Mouse (Mus musculus): ENCODE data around the gene Zfp978. TPM values are rescaled to one million over a fixed set of nuclear protein-coding genes. Genes with fewer than 3 reads are reported as not detected.
"Not testable (repeated sequence)": the region's sequence is repeated elsewhere in the genome, so short reads cannot be mapped to it uniquely, and the experiment has no call there.

Gene Zfp978
- polyA plus RNA-seq, 1 experiment from 2014 or later: not detected

GRCm38 (mm10) chr4:147340236-147340635 is 20.9 kb upstream of the Zfp978 start:
- not testable (repeated sequence) for H3K9ac ChIP-seq (ENCODE audit: low read depth, low read length); H3K4me2 ChIP-seq (ENCODE audit: low read length); H3K4me1 ChIP-seq (ENCODE audit: control insufficient read depth, insufficient read depth, low read depth, low read length); H3K4me3 ChIP-seq (ENCODE audit: low read length); H3K36me3 ChIP-seq (ENCODE audit: control insufficient read depth, insufficient read depth, low read length); H3K27ac ChIP-seq (ENCODE audit: low read depth, low read length); H3K27me3 ChIP-seq (replicated peaks; ENCODE audit: control insufficient read depth, insufficient read depth, low read length); ATAC-seq
- WGBS: 68% methylated on average over 3 of the region's 3 CpGs
- peaks cover 55% of the 10 kb centered on the region for H3K9me3 ChIP-seq (ENCODE audit: control insufficient read depth, low read length)

GRCm38 (mm10) chr4:147340876-147341275 is 20.2 kb upstream of the Zfp978 start:
- H3K9ac ChIP-seq (ENCODE audit: low read depth, low read length); ATAC-seq; H3K4me1 ChIP-seq (ENCODE audit: control insufficient read depth, insufficient read depth, low read depth, low read length); H3K27me3 ChIP-seq (replicated peaks; ENCODE audit: control insufficient read depth, insufficient read depth, low read length); H3K4me3 ChIP-seq (ENCODE audit: low read length); H3K36me3 ChIP-seq (ENCODE audit: control insufficient read depth, insufficient read depth, low read length); H3K4me2 ChIP-seq (ENCODE audit: low read length); H3K27ac ChIP-seq (ENCODE audit: low read depth, low read length): not testable (repeated sequence)
- H3K9me3 ChIP-seq (ENCODE audit: control insufficient read depth, low read length): peaks cover 49% of the 10 kb centered on the region
- 86% methylated on average over 3 of the region's 3 CpGs for WGBS

- H3K9me3 ChIP-seq (ENCODE audit: control insufficient read depth, low read length): peaks cover 37% of the 10 kb centered on the region
- not testable (repeated sequence) for H3K9ac ChIP-seq (ENCODE audit: low read depth, low read length); H3K36me3 ChIP-seq (ENCODE audit: control insufficient read depth, insufficient read depth, low read length); H3K4me1 ChIP-seq (ENCODE audit: control insufficient read depth, insufficient read depth, low read depth, low read length); H3K27me3 ChIP-seq (replicated peaks; ENCODE audit: control insufficient read depth, insufficient read depth, low read length); H3K27ac ChIP-seq (ENCODE audit: low read depth, low read length); H3K4me2 ChIP-seq (ENCODE audit: low read length); H3K4me3 ChIP-seq (ENCODE audit: low read length)
- 77% methylated on average over 6 of the region's 6 CpGs for WGBS
- peak; percentile 81; the same call in 1 of the 2 replicates for ATAC-seq
Measured at GRCm38 (mm10) chr4:147343042-147343908, 17.8 kb upstream of the Zfp978 start.

- not testable (repeated sequence) for H3K4me3 ChIP-seq (ENCODE audit: low read length); H3K4me2 ChIP-seq (ENCODE audit: low read length); H3K9ac ChIP-seq (ENCODE audit: low read depth, low read length); H3K27me3 ChIP-seq (replicated peaks; ENCODE audit: control insufficient read depth, insufficient read depth, low read length); H3K27ac ChIP-seq (ENCODE audit: low read depth, low read length); ATAC-seq; H3K4me1 ChIP-seq (ENCODE audit: control insufficient read depth, insufficient read depth, low read depth, low read length); H3K36me3 ChIP-seq (ENCODE audit: control insufficient read depth, insufficient read depth, low read length)
- WGBS: 87% methylated on average over 2 of the region's 2 CpGs
- peaks cover 41% of the 10 kb centered on the region for H3K9me3 ChIP-seq (ENCODE audit: control insufficient read depth, low read length)
Measured at GRCm38 (mm10) chr4:147345061-147345554, 16.0 kb upstream of the Zfp978 start.

- H3K9me3 ChIP-seq (ENCODE audit: control insufficient read depth, low read length): peaks cover 43% of the 10 kb centered on the region
- H3K9ac ChIP-seq (ENCODE audit: low read depth, low read length): not testable (repeated sequence)
- 71% methylated on average over 4 of the region's 4 CpGs for WGBS
Measured at GRCm38 (mm10) chr4:147346361-147347035, 14.6 kb upstream of the Zfp978 start.

GRCm38 (mm10) chr4:147347300-147347699 is 13.8 kb upstream of the Zfp978 start:
- not testable (repeated sequence) for H3K4me2 ChIP-seq (ENCODE audit: low read length); H3K4me3 ChIP-seq (ENCODE audit: low read length); H3K4me1 ChIP-seq (ENCODE audit: control insufficient read depth, insufficient read depth, low read depth, low read length); H3K27me3 ChIP-seq (replicated peaks; ENCODE audit: control insufficient read depth, insufficient read depth, low read length); H3K36me3 ChIP-seq (ENCODE audit: control insufficient read depth, insufficient read depth, low read length); ATAC-seq; H3K9ac ChIP-seq (ENCODE audit: low read depth, low read length); H3K27ac ChIP-seq (ENCODE audit: low read depth, low read length)
- WGBS: 61% methylated on average over 4 of the region's 4 CpGs
- H3K9me3 ChIP-seq (ENCODE audit: control insufficient read depth, low read length): peaks cover 43% of the 10 kb centered on the region

More at GRCm38 (mm10) chr4:147346361-147347035, 14.6 kb upstream of the Zfp978 start:
- H3K4me1 ChIP-seq (ENCODE audit: control insufficient read depth, insufficient read depth, low read depth, low read length); H3K4me2 ChIP-seq (ENCODE audit: low read length); H3K27ac ChIP-seq (ENCODE audit: low read depth, low read length); H3K4me3 ChIP-seq (ENCODE audit: low read length); H3K27me3 ChIP-seq (replicated peaks; ENCODE audit: control insufficient read depth, insufficient read depth, low read length); H3K36me3 ChIP-seq (ENCODE audit: control insufficient read depth, insufficient read depth, low read length); ATAC-seq: not testable (repeated sequence)

- 67% methylated on average over 1 of the region's 3 CpGs for WGBS
- peaks cover 43% of the 10 kb centered on the region for H3K9me3 ChIP-seq (ENCODE audit: control insufficient read depth, low read length)
Measured at GRCm38 (mm10) chr4:147347880-147348279, 13.2 kb upstream of the Zfp978 start.

GRCm38 (mm10) chr4:147348401-147348800 is 12.7 kb upstream of the Zfp978 start:
- not testable (repeated sequence) for ATAC-seq; H3K27me3 ChIP-seq (replicated peaks; ENCODE audit: control insufficient read depth, insufficient read depth, low read length); H3K4me2 ChIP-seq (ENCODE audit: low read length); H3K4me3 ChIP-seq (ENCODE audit: low read length); H3K4me1 ChIP-seq (ENCODE audit: control insufficient read depth, insufficient read depth, low read depth, low read length); H3K9ac ChIP-seq (ENCODE audit: low read depth, low read length); H3K27ac ChIP-seq (ENCODE audit: low read depth, low read length); H3K36me3 ChIP-seq (ENCODE audit: control insufficient read depth, insufficient read depth, low read length)
- WGBS: 80% methylated on average over 2 of the region's 2 CpGs
- peaks cover 38% of the 10 kb centered on the region for H3K9me3 ChIP-seq (ENCODE audit: control insufficient read depth, low read length)

More at GRCm38 (mm10) chr4:147347880-147348279, 13.2 kb upstream of the Zfp978 start:
- H3K4me1 ChIP-seq (ENCODE audit: control insufficient read depth, insufficient read depth, low read depth, low read length); H3K4me2 ChIP-seq (ENCODE audit: low read length); H3K27me3 ChIP-seq (replicated peaks; ENCODE audit: control insufficient read depth, insufficient read depth, low read length); H3K36me3 ChIP-seq (ENCODE audit: control insufficient read depth, insufficient read depth, low read length); H3K4me3 ChIP-seq (ENCODE audit: low read length); H3K27ac ChIP-seq (ENCODE audit: low read depth, low read length); ATAC-seq; H3K9ac ChIP-seq (ENCODE audit: low read depth, low read length): not testable (repeated sequence)

Measured in hindbrain, embryonic 16.5 days (tissue).